Mouse (Mus musculus) MEL (cell line): ENCODE measurements around the gene Ogfr.

Source experiments
- CHD2 ChIP-seq: IDR thresholded peaks from 2 replicates; pipeline ENCODE4 v1.6.1; 2011; ENCODE audit warnings: low read length, improper control_type of control experiment
- CTCF ChIP-seq, 3 experiments: IDR thresholded peaks in 2 of 3; conservative IDR thresholded peaks in 1 of 3; 2 replicates each; pipeline ENCODE4 v1.5.1; 2011 to 2012; ENCODE audit warnings: low read length in 3 of 3, low read depth in 2 of 3, mild to moderate bottlenecking in 2 of 3, improper control_type of control experiment in 1 of 3, inconsistent platforms in 1 of 3, mixed read lengths in 1 of 3, moderate library complexity in 1 of 3; ENCODE audit not compliant: control insufficient read depth in 1 of 3, insufficient read depth in 1 of 3, poor library complexity in 1 of 3, severe bottlenecking in 1 of 3
- EP300 ChIP-seq, 2 experiments: IDR thresholded peaks; 2 replicates each; pipeline ENCODE4 v1.6.1; 2011; ENCODE audit warnings: improper control_type of control experiment in 2 of 2, low read length in 2 of 2, low read depth in 1 of 2, mild to moderate bottlenecking in 1 of 2
- HCFC1 ChIP-seq: IDR thresholded peaks from 2 replicates; pipeline ENCODE4 v1.6.1; 2012; ENCODE audit warnings: low read depth, mild to moderate bottlenecking, inconsistent platforms, low read length, improper control_type of control experiment, moderate library complexity
- JUND ChIP-seq: IDR thresholded peaks from 2 replicates; pipeline ENCODE4 v1.6.1; 2011; ENCODE audit warnings: low read depth, mild to moderate bottlenecking, improper control_type of control experiment, low read length
- POLR2AphosphoS2 ChIP-seq: IDR thresholded peaks from 2 replicates; pipeline ENCODE4 v1.6.1; 2011; ENCODE audit warnings: low read length, improper control_type of control experiment
- ZNF384 ChIP-seq: IDR thresholded peaks from 2 replicates; pipeline ENCODE4 v1.6.1; 2012; ENCODE audit warnings: low read depth, mild to moderate bottlenecking, inconsistent platforms, low read length, improper control_type of control experiment

DNA sequence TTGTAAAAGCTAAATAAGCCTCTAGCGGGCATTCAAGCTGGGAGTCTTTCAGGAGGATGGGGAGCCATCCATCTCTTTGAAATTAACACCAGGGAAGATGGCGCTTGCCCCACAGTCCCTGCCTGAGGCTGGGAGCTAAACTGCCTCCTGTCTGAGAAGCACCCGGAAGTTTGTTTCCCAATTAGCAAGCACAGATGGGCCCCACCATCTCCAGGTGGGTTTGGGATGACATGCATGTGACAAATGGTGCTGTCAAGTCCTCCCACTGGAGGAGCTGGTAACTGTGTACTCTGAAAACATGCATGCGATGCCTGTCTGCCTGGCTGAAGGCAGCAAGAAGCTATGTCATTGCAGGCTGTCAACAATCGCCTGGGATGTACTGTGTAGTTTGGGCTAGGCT, 25.2 kb upstream of the Ogfr start:
- TF ChIP-seq EP300 (IDR thresholded peaks at IDR 0.05; ENCODE audit: low read depth in 1 of 2, low read length in 2 of 2) (no peak), ZNF384 (no peak), POLR2AphosphoS2 (no peak), JUND (no peak), HCFC1 (no peak), CTCF (IDR thresholded peaks at IDR 0.05 in 2 of 3, conservative IDR thresholded peaks at IDR 0.05 in 1 of 3; ENCODE audit: control insufficient read depth in 1 of 3, insufficient read depth in 1 of 3, low read depth in 2 of 3, low read length in 3 of 3, poor library complexity in 1 of 3, severe bottlenecking in 1 of 3) (no peak), CHD2 (no peak)
